Mouse (Mus musculus): ENCODE results near the gene Lsm11.
"Not testable (repeated sequence)": the region's sequence is repeated elsewhere in the genome, so short reads cannot be mapped to it uniquely, and the experiment has no call there.

Gene Lsm11

GRCm38 (mm10) chr11:45884029-45884428, 60.7 kb downstream of the Lsm11 start:
- no peak for DNase-seq (ENCODE audit: low read depth in 1 of 2, low spot score in 2 of 2)

- no peak for DNase-seq (ENCODE audit: low read depth in 1 of 2, low spot score in 2 of 2)
Observed at GRCm38 (mm10) chr11:45883270-45883931, 61.3 kb downstream of the Lsm11 start.

GRCm38 (mm10) chr11:45881683-45882068, 63.1 kb downstream of the Lsm11 start:
- DNase-seq (ENCODE audit: low read depth in 1 of 2, low spot score in 2 of 2): no peak

GRCm38 (mm10) chr11:45881026-45881682, 63.6 kb downstream of the Lsm11 start:
- no peak for DNase-seq (ENCODE audit: low read depth in 1 of 2, low spot score in 2 of 2)

DNA sequence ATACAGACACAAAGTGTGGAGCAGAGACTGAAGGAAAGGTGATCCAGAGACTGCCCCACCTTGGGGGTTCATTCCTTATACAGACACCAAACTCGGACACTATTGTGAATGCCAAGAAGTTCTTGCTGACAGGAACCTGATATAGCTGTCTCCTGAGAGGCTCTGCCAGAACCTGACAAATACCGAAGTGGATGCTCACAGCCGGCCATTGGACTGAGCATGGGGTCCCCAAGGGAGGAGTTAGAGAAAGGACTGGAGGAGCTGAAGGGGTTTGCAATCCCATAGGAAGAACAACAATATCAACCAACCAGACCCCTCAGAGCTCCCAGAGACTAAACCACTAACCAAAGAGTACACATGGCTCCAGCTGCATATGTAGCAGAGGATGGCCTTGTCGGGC, 65.4 kb downstream of the Lsm11 start:
- not testable (repeated sequence) for DNase-seq (ENCODE audit: low read depth in 1 of 2, low spot score in 2 of 2)

Data from monocyte, adult 2 months (primary cell).